Comparison of ENCODE assay signal across 12 mouse cellular contexts in the genomic region with DNA sequence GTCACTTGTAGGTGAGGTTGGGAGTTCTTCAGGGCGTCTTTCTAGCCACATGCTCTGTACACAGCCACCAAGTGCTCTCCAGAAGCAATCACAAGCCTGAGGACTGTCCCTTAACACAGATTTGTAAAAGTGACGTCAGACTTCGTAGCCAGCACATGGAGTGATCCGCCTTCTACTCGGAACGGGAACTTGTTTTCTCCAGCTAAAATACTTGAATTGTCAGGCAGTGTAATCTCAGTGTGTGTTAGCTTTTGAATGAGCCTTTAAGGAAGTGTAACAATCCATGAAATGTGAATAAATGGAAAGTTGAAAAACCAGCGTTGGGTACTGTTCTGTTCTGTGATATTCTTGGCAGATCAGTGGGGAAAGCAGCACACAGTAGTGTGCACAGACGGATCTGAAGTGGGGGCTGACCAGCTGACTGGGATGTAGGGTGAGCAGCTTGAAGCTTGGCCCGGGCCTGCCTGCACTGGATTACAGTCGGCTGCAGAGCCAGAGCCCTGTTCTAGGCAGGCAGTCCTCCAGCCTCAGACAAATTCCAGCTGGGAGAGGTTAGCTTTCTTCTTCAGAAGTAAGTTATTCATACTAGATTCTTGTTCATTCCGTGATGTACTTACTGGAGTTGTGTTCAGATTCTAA. TPM values are rescaled to one million over a fixed set of nuclear protein-coding genes. Genes with fewer than 3 reads are reported as not detected.
DNase-seq lines count a peak whose midpoint lies in the region; ATAC-seq lines count a peak whose summit lies in the region.
"Had no signal": no experiment of that assay in that cellular context is flagged by ENCODE, and none has a peak within 500 bp of the region (broad histone marks: within the 10 kb centered on the region; RNA-seq: fewer than 3 reads in every experiment).

No protein-coding gene starts in this region.

- intact Hi-C loops in left cerebral cortex, postnatal 14 days (cut with DNase I) = no loop called here

- H3K27ac ChIP-seq in forebrain, embryonic 14.5 days (ENCODE audit: low read depth, low read length) = no peak overlapping the region
- no peak overlapping the region for H3K27ac ChIP-seq in forebrain, embryonic 12.5 days
- no peak overlapping the region for H3K27ac ChIP-seq in forebrain, embryonic 16.5 days (ENCODE audit: low read length)
- H3K27ac ChIP-seq in intestine, embryonic 15.5 days = no peak overlapping the region
- H3K27ac ChIP-seq: kidney, embryonic 15.5 days had no signal

- H3K9ac ChIP-seq in forebrain, embryonic 14.5 days (ENCODE audit: low read length) = no peak overlapping the region
- no peak overlapping the region for H3K9ac ChIP-seq in forebrain, embryonic 12.5 days
- no peak overlapping the region for H3K9ac ChIP-seq in forebrain, embryonic 16.5 days (replicated peaks; ENCODE audit: low read depth, low read length)
- H3K9ac ChIP-seq in intestine, embryonic 15.5 days = no peak overlapping the region
- H3K9ac ChIP-seq: kidney, embryonic 15.5 days had no signal

- no peaks in the 10 kb centered on the region for H3K27me3 ChIP-seq in forebrain, embryonic 14.5 days (replicated peaks; ENCODE audit: control insufficient read depth, insufficient read depth, low read length)
- no peaks in the 10 kb centered on the region for H3K27me3 ChIP-seq in forebrain, embryonic 12.5 days
- H3K27me3 ChIP-seq in forebrain, embryonic 16.5 days (replicated peaks; ENCODE audit: control insufficient read depth, insufficient read depth, low read length) = no peaks in the 10 kb centered on the region
- H3K27me3 ChIP-seq in intestine, embryonic 15.5 days (replicated peaks) = no peaks in the 10 kb centered on the region
- H3K27me3 ChIP-seq: kidney, embryonic 15.5 days had no signal

- peaks cover 60% of the 10 kb centered on the region for H3K36me3 ChIP-seq in forebrain, embryonic 14.5 days (ENCODE audit: control insufficient read depth, insufficient read depth, low read length)
- H3K36me3 ChIP-seq in forebrain, embryonic 12.5 days (replicated peaks) = peaks cover 45% of the 10 kb centered on the region
- H3K36me3 ChIP-seq in forebrain, embryonic 16.5 days (ENCODE audit: control insufficient read depth, insufficient read depth) = peaks cover 30% of the 10 kb centered on the region
- H3K36me3 ChIP-seq in intestine, embryonic 15.5 days = peaks cover 36% of the 10 kb centered on the region

- ATAC-seq in forebrain, embryonic 14.5 days = peak; percentile 48; the same call in 1 of the 2 replicates
- no peak for ATAC-seq in forebrain, embryonic 12.5 days (ENCODE audit: low FRiP score)
- peak; percentile 68 for ATAC-seq in forebrain, embryonic 16.5 days
- no peak for ATAC-seq in intestine, embryonic 15.5 days

- H3K4me1 ChIP-seq in forebrain, embryonic 14.5 days (ENCODE audit: control insufficient read depth, insufficient read depth, low read length) = no peaks in the 10 kb centered on the region
- no peaks in the 10 kb centered on the region for H3K4me1 ChIP-seq in forebrain, embryonic 12.5 days
- no peaks in the 10 kb centered on the region for H3K4me1 ChIP-seq in forebrain, embryonic 16.5 days (replicated peaks; ENCODE audit: control insufficient read depth, insufficient read depth, low read length)
- no peaks in the 10 kb centered on the region for H3K4me1 ChIP-seq in intestine, embryonic 15.5 days (replicated peaks)

- no peak for DNase-seq in forebrain, embryonic 14.5 days (ENCODE audit: low spot score)
- peak; percentile 60 to 85 for DNase-seq in layer of hippocampus, adult 18-20 months (ENCODE audit: low spot score in 2 of 2)
- no peak for DNase-seq in layer of hippocampus, adult 9-10 months (ENCODE audit: low spot score)
- peak; percentile 52 to 60 for DNase-seq in left cerebral cortex, postnatal 14 days (ENCODE audit: low spot score in 2 of 2)
- DNase-seq in adrenal gland, adult 8-10 months = no peak
- DNase-seq: adrenal gland, postnatal 25 days; cerebellum, adult 9-10 months; liver had no signal

- no peak overlapping the region for H3K4me2 ChIP-seq in forebrain, embryonic 14.5 days (ENCODE audit: low read length)
- H3K4me2 ChIP-seq in forebrain, embryonic 12.5 days = no peak overlapping the region
- no peak overlapping the region for H3K4me2 ChIP-seq in forebrain, embryonic 16.5 days (ENCODE audit: low read length)
- no peak overlapping the region for H3K4me2 ChIP-seq in intestine, embryonic 15.5 days (replicated peaks)
- H3K4me2 ChIP-seq: kidney, embryonic 15.5 days had no signal

- H3K4me3 ChIP-seq in forebrain, embryonic 14.5 days (ENCODE audit: low read depth, low read length) = no peak overlapping the region
- H3K4me3 ChIP-seq in forebrain, embryonic 12.5 days (replicated peaks) = no peak overlapping the region
- H3K4me3 ChIP-seq in forebrain, embryonic 16.5 days (replicated peaks; ENCODE audit: low read length) = no peak overlapping the region
- H3K4me3 ChIP-seq in intestine, embryonic 15.5 days (replicated peaks) = no peak overlapping the region
- H3K4me3 ChIP-seq: kidney, embryonic 15.5 days had no signal

- 66% methylated on average over 11 of the region's 11 CpGs for WGBS in forebrain, embryonic 14.5 days
- WGBS in forebrain, embryonic 12.5 days = 75% methylated on average over 11 of the region's 11 CpGs
- 51% methylated on average over 11 of the region's 11 CpGs for WGBS in forebrain, embryonic 16.5 days
- 76% methylated on average over 11 of the region's 11 CpGs for WGBS in intestine, embryonic 15.5 days

- no peaks in the 10 kb centered on the region for H3K9me3 ChIP-seq in forebrain, embryonic 14.5 days (replicated peaks; ENCODE audit: control insufficient read depth, low read length)
- no peaks in the 10 kb centered on the region for H3K9me3 ChIP-seq in forebrain, embryonic 12.5 days
- H3K9me3 ChIP-seq in forebrain, embryonic 16.5 days (ENCODE audit: control insufficient read depth, low read length) = no peaks in the 10 kb centered on the region
- H3K9me3 ChIP-seq in intestine, embryonic 15.5 days = no peaks in the 10 kb centered on the region
- H3K9me3 ChIP-seq: kidney, embryonic 15.5 days had no signal

RNA-seq across cellular contexts. Expression of gene Nup50, which starts 19.6 kb away (rescaled TPM):
- 28.3 and 33.3 TPM in 2 replicates for polyA plus RNA-seq in forebrain, embryonic 14.5 days (2014; fragmentation: Nextera tagmentation; extraction: Ambion mirVana)
- 64.0 and 72.5 TPM in 2 replicates for polyA plus RNA-seq in forebrain, embryonic 12.5 days (2016; fragmentation: Nextera tagmentation; extraction: Ambion mirVana)
- total RNA-seq in layer of hippocampus, adult 18-20 months (2021) = 10 to 100 TPM; 35.3 to 37.9 TPM
- 30.1 and 34.3 TPM in 2 replicates for polyA plus RNA-seq in forebrain, embryonic 16.5 days (2015; fragmentation: Nextera tagmentation; extraction: Ambion mirVana)
- 10 to 100 TPM; 31.2 to 31.7 TPM for total RNA-seq in left cerebral cortex, postnatal 14 days (2021)
- 36.8 and 40.4 TPM in 2 replicates for polyA plus RNA-seq in intestine, embryonic 15.5 days (2015; fragmentation: Nextera tagmentation; extraction: Ambion mirVana)
- 10 to 100 TPM; 38.0 to 43.1 (median 41.5) TPM for total RNA-seq in adrenal gland, adult 8-10 months (2022)

RNA-seq across cellular contexts. Expression of gene Gm29666, which starts 22.9 kb away (rescaled TPM):
- polyA plus RNA-seq in forebrain, embryonic 14.5 days (2014; fragmentation: Nextera tagmentation; extraction: Ambion mirVana) = 0.30 and 0.40 TPM in 2 replicates
- polyA plus RNA-seq in forebrain, embryonic 12.5 days (2016; fragmentation: Nextera tagmentation; extraction: Ambion mirVana) = 0.85 and 1.2 TPM in 2 replicates
- total RNA-seq in layer of hippocampus, adult 18-20 months (2021) = 1 to 10 TPM; 1.0 to 1.1 TPM
- polyA plus RNA-seq in forebrain, embryonic 16.5 days (2015; fragmentation: Nextera tagmentation; extraction: Ambion mirVana) = 0.48 and 1.1 TPM in 2 replicates
- 1 to 10 TPM in 1 of 2 experiments, under 1 TPM in 1; 0.94 to 1.1 TPM for total RNA-seq in left cerebral cortex, postnatal 14 days (2021)
- 0.58 and 0.71 TPM in 2 replicates for polyA plus RNA-seq in intestine, embryonic 15.5 days (2015; fragmentation: Nextera tagmentation; extraction: Ambion mirVana)
- total RNA-seq in adrenal gland, adult 8-10 months (2022) = under 1 TPM; 0.20 to 0.55 (median 0.35) TPM

RNA-seq across cellular contexts. Expression of gene 5031439G07Rik, which starts 45.6 kb away (rescaled TPM):
- 14.1 and 16.1 TPM in 2 replicates for polyA plus RNA-seq in forebrain, embryonic 14.5 days (2014; fragmentation: Nextera tagmentation; extraction: Ambion mirVana)
- polyA plus RNA-seq in forebrain, embryonic 12.5 days (2016; fragmentation: Nextera tagmentation; extraction: Ambion mirVana) = 14.2 and 14.5 TPM in 2 replicates
- total RNA-seq in layer of hippocampus, adult 18-20 months (2021) = 100 to 1,000 TPM in 1 of 2 experiments, 10 to 100 TPM in 1; 97.0 to 102 TPM
- 24.2 and 24.8 TPM in 2 replicates for polyA plus RNA-seq in forebrain, embryonic 16.5 days (2015; fragmentation: Nextera tagmentation; extraction: Ambion mirVana)
- total RNA-seq in left cerebral cortex, postnatal 14 days (2021) = 100 to 1,000 TPM in 1 of 2 experiments, 10 to 100 TPM in 1; 96.1 to 106 TPM
- 9.6 and 12.6 TPM in 2 replicates for polyA plus RNA-seq in intestine, embryonic 15.5 days (2015; fragmentation: Nextera tagmentation; extraction: Ambion mirVana)
- total RNA-seq in adrenal gland, adult 8-10 months (2022) = 10 to 100 TPM; 36.8 to 56.2 (median 47.5) TPM

Comparison
In these comparisons a context has a peak if more than half of its experiments do, and no peak if none do; other contexts are left out.
1. ATAC-seq: peak in forebrain, embryonic 14.5 days (single experiment) and forebrain, embryonic 16.5 days (single experiment); none in forebrain, embryonic 12.5 days (single experiment) and intestine, embryonic 15.5 days (single experiment).
2. DNase-seq: peak in layer of hippocampus, adult 18-20 months (2 of 2) and left cerebral cortex, postnatal 14 days (2 of 2); none in forebrain, embryonic 14.5 days (single experiment), layer of hippocampus, adult 9-10 months (single experiment) and adrenal gland, adult 8-10 months (single experiment).